In the genomic region with DNA sequence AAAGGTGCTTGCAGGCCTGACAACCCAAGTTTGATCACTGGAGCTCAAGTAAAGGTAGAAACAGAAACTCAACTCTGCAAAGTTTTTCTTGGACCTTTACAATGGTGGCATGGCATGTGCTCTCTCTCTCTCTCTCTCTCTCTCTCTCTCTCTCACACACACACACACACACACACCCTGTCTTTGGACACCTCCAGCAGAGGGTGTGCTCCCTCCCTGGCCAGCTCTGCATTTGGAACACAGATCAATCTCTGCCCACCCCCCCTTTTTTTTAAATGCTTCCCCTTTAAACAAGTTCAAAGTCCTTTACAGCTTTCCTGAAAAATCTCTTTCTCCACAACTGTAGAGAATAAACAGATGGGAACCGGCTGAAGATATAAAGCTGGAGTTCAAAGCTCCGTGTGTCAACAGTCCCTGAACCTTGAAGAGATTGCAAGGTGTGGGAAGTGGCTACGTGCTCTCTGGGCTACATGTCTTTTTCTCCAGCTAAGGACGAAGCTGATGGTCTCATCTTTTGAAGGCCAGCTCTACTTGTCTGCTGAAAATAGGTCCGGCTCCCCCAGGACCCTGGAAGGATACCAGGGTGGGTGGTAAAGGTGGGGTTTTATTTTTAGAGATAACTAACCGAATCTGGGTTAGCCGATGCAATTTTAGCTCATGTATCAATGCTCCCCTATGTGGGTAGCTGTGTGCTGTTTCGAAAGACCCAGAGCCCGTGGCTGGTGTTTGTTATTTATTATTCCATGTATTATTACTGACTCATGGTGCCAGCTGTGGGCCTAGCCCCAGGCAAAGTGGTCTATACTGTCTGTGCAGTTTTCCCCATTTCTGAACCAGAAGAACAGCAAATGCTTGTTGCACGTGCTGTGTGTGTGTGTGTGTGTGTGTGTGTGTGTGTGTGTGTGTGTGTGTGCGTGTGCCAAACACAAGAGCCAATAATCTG, we compare ENCODE assay signal across 13 mouse cellular contexts.
DNase-seq lines count a peak whose midpoint lies in the region; ATAC-seq lines count a peak whose summit lies in the region.
"Had no signal": no experiment of that assay in that cellular context is flagged by ENCODE, and none has a peak within 500 bp of the region (broad histone marks: within the 10 kb centered on the region; RNA-seq: fewer than 3 reads in every experiment).

No protein-coding gene starts in this region.

- no peak overlapping the region for H3K4me2 ChIP-seq in heart, embryonic 15.5 days
- no peak overlapping the region for H3K4me2 ChIP-seq in midbrain, embryonic 14.5 days (ENCODE audit: low read length)
- H3K4me2 ChIP-seq in midbrain, embryonic 13.5 days (replicated peaks): no peak overlapping the region
- H3K4me2 ChIP-seq: liver, embryonic 15.5 days had no signal

- 57% methylated on average over 11 of the region's 11 CpGs for WGBS in heart, embryonic 15.5 days
- 56% methylated on average over 11 of the region's 11 CpGs for WGBS in midbrain, embryonic 14.5 days
- WGBS in midbrain, embryonic 13.5 days: 73% methylated on average over 11 of the region's 11 CpGs
- WGBS in limb, embryonic 10.5 days: 67% methylated on average over 11 of the region's 11 CpGs

- no peak overlapping the region for H3K4me3 ChIP-seq in heart, embryonic 15.5 days
- no peak overlapping the region for H3K4me3 ChIP-seq in midbrain, embryonic 14.5 days (replicated peaks; ENCODE audit: low read depth, low read length)
- no peak overlapping the region for H3K4me3 ChIP-seq in midbrain, embryonic 13.5 days (replicated peaks)
- H3K4me3 ChIP-seq in limb, embryonic 10.5 days: no peak overlapping the region
- H3K4me3 ChIP-seq: liver, embryonic 15.5 days had no signal

- H3K27ac ChIP-seq in heart, embryonic 15.5 days: peak overlapping the region; percentile 24; the same call in 1 of the 2 replicates
- no peak overlapping the region for H3K27ac ChIP-seq in midbrain, embryonic 14.5 days (replicated peaks; ENCODE audit: low read depth, low read length)
- no peak overlapping the region for H3K27ac ChIP-seq in midbrain, embryonic 13.5 days
- H3K27ac ChIP-seq in limb, embryonic 10.5 days: peak overlapping the region; percentile 86
- H3K27ac ChIP-seq: liver, embryonic 15.5 days had no signal

- H3K36me3 ChIP-seq in heart, embryonic 15.5 days: no peaks in the 10 kb centered on the region
- H3K36me3 ChIP-seq in midbrain, embryonic 14.5 days (ENCODE audit: control insufficient read depth, insufficient read depth, low read length): no peaks in the 10 kb centered on the region
- no peaks in the 10 kb centered on the region for H3K36me3 ChIP-seq in midbrain, embryonic 13.5 days
- no peaks in the 10 kb centered on the region for H3K36me3 ChIP-seq in limb, embryonic 10.5 days
- H3K36me3 ChIP-seq: liver, embryonic 15.5 days had no signal

- H3K9me3 ChIP-seq in heart, embryonic 15.5 days (replicated peaks): no peaks in the 10 kb centered on the region
- H3K9me3 ChIP-seq in midbrain, embryonic 14.5 days (ENCODE audit: control insufficient read depth, low read length): no peaks in the 10 kb centered on the region
- no peaks in the 10 kb centered on the region for H3K9me3 ChIP-seq in midbrain, embryonic 13.5 days
- H3K9me3 ChIP-seq in limb, embryonic 10.5 days (replicated peaks): no peaks in the 10 kb centered on the region
- H3K9me3 ChIP-seq: liver, embryonic 15.5 days had no signal

- H3K9ac ChIP-seq in heart, embryonic 15.5 days: no peak overlapping the region
- H3K9ac ChIP-seq in midbrain, embryonic 14.5 days (replicated peaks; ENCODE audit: low read length): no peak overlapping the region
- no peak overlapping the region for H3K9ac ChIP-seq in midbrain, embryonic 13.5 days (replicated peaks)
- H3K9ac ChIP-seq: liver, embryonic 15.5 days had no signal

- H3K4me1 ChIP-seq in heart, embryonic 15.5 days (replicated peaks): peaks cover 67% of the 10 kb centered on the region
- peaks cover 44% of the 10 kb centered on the region for H3K4me1 ChIP-seq in midbrain, embryonic 14.5 days (ENCODE audit: control insufficient read depth, insufficient read depth, low read length)
- H3K4me1 ChIP-seq in midbrain, embryonic 13.5 days (replicated peaks): peaks cover 64% of the 10 kb centered on the region
- H3K4me1 ChIP-seq in limb, embryonic 10.5 days: peaks cover 89% of the 10 kb centered on the region
- H3K4me1 ChIP-seq: liver, embryonic 15.5 days had no signal

- no peak for DNase-seq in heart, adult 9 months (ENCODE audit: low spot score in 2 of 2)
- peak; percentile 51 for DNase-seq in midbrain, embryonic 14.5 days
- peak; percentile 30 for DNase-seq in limb, embryonic 10.5 days (ENCODE audit: low spot score)
- DNase-seq in frontal cortex, postnatal 25 days (ENCODE audit: low spot score in 2 of 2): no peak
- DNase-seq in neural tube, embryonic 10.5 days (ENCODE audit: extremely low spot score, low spot score): no peak
- DNase-seq: adrenal gland, postnatal 36 days; heart, adult 18-20 months; kidney, postnatal 10 days; right cerebral cortex, postnatal 14 days had no signal

- H3K27me3 ChIP-seq in heart, embryonic 15.5 days: no peaks in the 10 kb centered on the region
- H3K27me3 ChIP-seq in midbrain, embryonic 14.5 days (ENCODE audit: control insufficient read depth, insufficient read depth, low read length): peaks cover 23% of the 10 kb centered on the region; the same call in 1 of the 2 replicates
- H3K27me3 ChIP-seq in midbrain, embryonic 13.5 days: peaks cover 87% of the 10 kb centered on the region
- H3K27me3 ChIP-seq in limb, embryonic 10.5 days (ENCODE audit: low read depth, poor library complexity, severe bottlenecking): peaks cover 30% of the 10 kb centered on the region; the same call in 1 of the 2 replicates
- H3K27me3 ChIP-seq: liver, embryonic 15.5 days had no signal

- no peak for ATAC-seq in heart, embryonic 15.5 days (replicated peaks; ENCODE audit: insufficient number of reproducible peaks, insufficient read depth, low FRiP score, low read depth)
- no peak for ATAC-seq in midbrain, embryonic 14.5 days (ENCODE audit: low FRiP score, low TSS enrichment)
- ATAC-seq in midbrain, embryonic 13.5 days: no peak
- ATAC-seq: hindbrain, embryonic 16.5 days had no signal

Comparison
In these comparisons a context has a peak if more than half of its experiments do, and no peak if none do; other contexts are left out.
1. H3K27ac ChIP-seq: peak in heart, embryonic 15.5 days (single experiment) and limb, embryonic 10.5 days (single experiment); none in midbrain, embryonic 14.5 days (single experiment) and midbrain, embryonic 13.5 days (single experiment).
2. DNase-seq: peak in midbrain, embryonic 14.5 days (single experiment) and limb, embryonic 10.5 days (single experiment); none in heart, adult 9 months (0 of 2), frontal cortex, postnatal 25 days (0 of 2) and neural tube, embryonic 10.5 days (single experiment).